Mouse (Mus musculus): ENCODE measurements around the gene Ascl5.
A peak's percentile ranks its signal among the peaks of the same experiment; 100 is the strongest.

The Ascl5 gene

GRCm38 (mm10) chr1:136050312-136051012, at the start of gene Ascl5:
Gene Ascl5, plus strand, starts transcription at chr1:136050804.
- DNase-seq (ENCODE audit: low read depth, low spot score) = peak; percentile 26

DNA sequence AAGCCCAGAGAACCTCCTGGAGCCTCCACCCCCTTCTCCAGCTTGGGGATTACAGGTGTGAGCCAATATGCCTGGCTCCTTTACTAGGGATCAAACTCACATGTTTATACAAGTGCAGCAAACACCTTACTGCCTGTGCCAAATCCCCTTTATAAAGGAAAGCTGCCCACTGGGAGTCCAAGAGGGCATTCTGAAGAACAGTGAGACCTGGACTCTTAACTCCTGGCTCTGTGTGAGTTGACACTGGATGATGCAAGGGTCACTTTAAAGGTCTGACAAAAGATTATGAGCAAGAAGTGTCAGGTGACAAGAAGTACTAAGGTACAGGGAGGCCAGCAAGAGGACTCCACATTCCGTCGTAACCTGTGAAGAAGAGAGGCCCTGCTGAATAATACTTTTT, 49.2 kb upstream of the Ascl5 start:
- no peak for DNase-seq (ENCODE audit: low read depth, low spot score)

DNA sequence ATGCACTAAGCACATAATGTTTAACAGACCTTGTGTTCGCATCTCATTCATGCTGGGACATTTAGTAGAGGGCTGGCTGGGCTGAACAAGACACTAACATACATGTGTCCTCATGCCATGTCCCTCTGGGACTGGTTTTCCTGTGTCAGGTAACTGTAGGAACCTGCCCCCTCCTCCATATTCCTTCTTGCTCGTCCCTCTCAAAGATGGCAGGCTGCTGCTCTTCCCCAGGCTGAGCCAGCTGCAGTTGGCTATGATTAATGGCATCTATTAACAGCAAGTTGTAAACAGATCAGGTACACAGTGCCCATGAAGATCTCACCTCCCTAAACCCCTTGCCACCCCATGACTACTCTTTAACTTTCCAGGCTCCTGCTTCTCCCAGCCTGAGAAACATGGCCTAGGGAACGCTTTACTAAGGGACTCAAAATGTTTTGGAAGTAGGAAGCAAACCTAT, 44.3 kb upstream of the Ascl5 start, which contains the start of gene Igfn1:
TSS of gene Igfn1 (minus strand) at position 51 of the 457 bp plus-strand sequence.
- DNase-seq (ENCODE audit: low read depth, low spot score) = no peak

GRCm38 (mm10) chr1:136007211-136008158, 43.1 kb upstream of the Ascl5 start, which contains the start of gene Tmem9:
Gene Tmem9, plus strand, starts transcription at chr1:136008150.
- DNase-seq (ENCODE audit: low read depth, low spot score) = peak; percentile 92

DNA sequence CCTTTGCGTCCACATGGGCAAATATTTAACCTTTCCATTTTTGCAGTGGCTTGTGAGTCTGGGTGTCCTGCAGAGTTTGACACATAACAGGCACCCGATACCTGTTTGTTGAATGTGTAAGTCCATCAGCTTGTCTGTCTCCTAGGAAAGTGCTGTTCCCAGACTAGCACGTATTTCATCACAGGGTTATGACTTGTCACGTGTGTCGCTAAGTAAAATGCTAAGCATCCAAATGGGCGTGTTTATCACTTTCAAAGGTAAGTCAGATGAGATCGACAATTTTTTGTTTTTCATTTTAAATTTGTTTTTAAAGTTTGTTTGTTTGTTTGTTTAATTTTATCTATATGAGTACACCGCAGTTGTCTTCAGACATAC, 42.5 kb upstream of the Ascl5 start:
- no peak for DNase-seq (ENCODE audit: low read depth, low spot score)

DNA sequence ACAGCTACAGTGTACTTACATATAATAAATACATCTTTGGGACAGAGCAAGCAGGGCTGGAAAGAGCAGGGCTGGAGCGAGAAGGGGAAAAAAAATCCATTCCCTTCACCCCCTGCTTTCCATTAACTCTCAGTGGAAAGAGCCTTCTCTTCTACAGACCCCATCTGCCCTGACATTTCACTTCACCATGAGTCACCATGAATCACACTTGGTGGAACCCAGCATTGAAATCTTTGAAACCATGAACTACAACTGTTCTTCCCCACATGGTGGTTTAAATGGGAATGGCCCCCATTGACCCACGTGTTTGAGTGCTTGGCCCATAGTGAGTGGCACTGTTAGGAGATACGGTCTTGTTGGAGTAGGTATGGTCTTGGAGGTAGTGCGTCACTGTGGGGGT, 40.4 kb upstream of the Ascl5 start:
- DNase-seq (ENCODE audit: low read depth, low spot score) = no peak

GRCm38 (mm10) chr1:136013513-136013912, 37.1 kb upstream of the Ascl5 start:
- no peak for DNase-seq (ENCODE audit: low read depth, low spot score)

DNA sequence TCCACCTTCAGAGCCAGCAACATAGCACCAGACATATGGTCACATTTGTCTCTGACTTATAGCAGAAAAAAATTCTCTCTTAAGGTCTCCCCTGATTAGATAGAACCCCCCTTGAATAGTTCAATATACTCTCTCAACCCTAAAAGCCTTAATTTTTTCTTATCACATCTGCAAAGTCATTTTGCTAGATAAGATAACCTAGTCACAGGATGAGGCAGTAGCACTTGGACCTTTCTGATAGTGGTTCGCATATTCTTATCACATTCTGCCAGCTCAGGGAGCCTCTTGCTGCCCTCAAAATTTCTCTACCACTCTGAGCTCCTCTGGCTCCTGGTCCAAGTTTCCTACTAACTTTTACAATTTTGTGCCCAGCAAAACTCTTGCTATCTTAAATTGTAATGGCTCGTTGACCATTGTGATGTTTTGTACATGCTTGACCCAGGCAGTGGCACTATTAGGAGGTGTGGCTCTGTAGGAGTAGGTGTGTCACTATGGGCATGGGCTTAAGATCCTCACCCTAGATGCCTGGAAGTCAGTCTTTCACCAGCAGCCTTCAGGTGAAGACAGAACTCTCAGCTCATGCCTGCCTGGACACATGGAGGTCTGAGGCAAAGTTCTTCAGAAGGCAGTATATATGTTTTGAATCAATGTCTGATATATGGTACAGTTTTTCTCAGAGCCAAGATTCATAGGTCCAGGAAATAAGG, 35.7 kb upstream of the Ascl5 start:
- DNase-seq (ENCODE audit: low read depth, low spot score) = no peak

DNA sequence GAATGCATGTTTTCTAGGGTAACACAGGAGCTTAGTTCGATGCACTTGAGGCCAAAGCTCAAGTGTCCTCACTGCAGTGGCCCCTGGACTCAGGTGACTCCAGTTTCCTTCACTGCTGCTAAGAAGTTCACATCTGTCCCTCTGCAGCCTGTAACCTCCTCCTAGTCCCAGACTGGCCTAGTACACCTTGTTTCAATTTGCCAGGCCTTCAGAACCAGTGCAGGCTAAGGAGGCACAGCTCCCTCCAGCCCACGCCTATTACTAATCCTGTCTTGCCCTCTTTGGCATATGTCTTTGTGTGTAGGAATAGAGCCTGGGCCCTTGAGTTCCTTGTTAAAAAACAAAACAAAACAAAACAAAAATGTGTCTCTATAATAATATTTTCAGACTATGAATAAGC, 33.3 kb upstream of the Ascl5 start:
- no peak for DNase-seq (ENCODE audit: low read depth, low spot score)

GRCm38 (mm10) chr1:136017907-136018313, 32.7 kb upstream of the Ascl5 start:
- peak; percentile 96 for DNase-seq (ENCODE audit: low read depth, low spot score)

DNA sequence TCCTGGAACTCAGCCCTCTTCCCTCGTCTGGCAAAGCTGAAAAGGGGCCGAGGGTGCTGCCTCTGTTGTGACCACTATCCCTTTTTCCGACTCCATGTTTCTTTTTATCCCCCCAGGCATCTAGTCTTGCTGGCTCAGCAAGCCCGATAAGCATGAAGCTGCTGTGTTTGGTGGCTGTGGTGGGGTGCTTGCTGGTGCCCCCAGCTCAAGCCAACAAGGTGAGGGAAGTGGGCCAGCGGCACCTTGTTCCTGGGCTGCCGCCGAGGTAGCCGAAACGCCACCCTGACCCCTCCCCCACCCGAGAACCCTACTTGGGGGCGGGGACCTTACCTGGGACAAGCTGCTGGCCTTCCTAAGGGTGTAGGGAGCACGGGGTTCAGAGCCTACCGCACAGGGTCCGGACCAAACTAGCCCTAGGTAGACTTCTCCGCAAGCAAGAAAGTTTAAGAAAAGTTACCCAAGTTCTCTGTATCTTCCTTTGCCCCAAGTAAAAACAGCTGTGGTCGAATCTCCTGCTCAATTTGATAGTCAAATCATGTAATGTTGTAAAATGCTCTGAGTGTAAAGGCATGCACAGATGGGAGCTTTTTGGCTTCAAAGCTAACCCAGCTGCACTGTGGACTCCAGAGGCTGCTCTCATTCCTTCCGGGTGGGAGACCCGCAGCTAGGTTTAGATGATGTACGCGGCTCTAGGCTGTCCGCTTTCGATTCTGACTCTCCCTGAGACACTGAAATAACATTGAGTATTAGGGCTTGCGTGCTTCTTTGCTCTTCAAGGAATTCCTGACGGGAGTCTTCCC, 32.0 kb upstream of the Ascl5 start:
- DNase-seq (ENCODE audit: low read depth, low spot score) = peak; percentile 59

DNA sequence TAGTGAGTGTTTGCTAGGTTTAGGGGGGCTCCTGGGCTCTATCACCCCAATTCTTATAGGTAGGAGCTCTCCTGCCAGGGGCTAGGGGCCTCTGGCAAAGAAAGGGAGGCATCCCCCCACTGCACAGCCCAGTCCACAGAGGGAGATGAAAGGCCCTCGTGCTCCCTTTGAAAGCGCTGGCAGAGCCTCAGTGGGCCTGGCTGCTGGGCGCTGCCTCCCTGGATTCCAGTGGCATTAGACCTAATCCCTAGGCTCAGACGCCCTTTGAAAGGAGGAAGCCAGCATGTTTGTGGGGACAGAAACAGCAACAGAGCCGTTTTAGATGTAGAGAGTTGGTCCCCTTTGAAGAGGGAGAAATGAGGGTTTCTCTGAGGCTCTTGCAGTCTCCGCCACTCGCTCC, 20.4 kb upstream of the Ascl5 start:
- DNase-seq (ENCODE audit: low read depth, low spot score) = no peak

GRCm38 (mm10) chr1:136031697-136032096, 18.9 kb upstream of the Ascl5 start:
- no peak for DNase-seq (ENCODE audit: low read depth, low spot score)

DNA sequence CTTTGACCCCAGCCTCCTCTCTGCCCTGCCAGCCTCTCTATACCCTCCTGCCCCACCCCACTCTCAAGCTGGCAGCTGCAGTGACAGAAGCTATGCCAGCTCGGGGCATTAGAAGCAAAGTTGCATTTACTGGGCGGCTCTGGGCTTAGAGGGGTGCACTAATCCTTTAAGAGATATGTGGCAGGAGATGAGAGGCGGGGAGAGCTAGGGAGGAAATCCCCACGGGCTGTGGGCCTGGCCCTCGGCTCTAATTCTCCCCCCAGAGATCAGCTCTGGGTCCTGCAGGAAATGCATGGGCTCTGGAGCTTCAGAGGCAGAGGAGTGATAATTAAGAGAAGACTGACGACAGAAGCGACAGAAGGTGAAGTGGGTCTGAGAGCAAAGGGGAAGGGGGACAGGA, 17.6 kb upstream of the Ascl5 start:
- DNase-seq (ENCODE audit: low read depth, low spot score) = no peak

GRCm38 (mm10) chr1:136038746-136039538, 11.7 kb upstream of the Ascl5 start:
- no peak for DNase-seq (ENCODE audit: low read depth, low spot score)

GRCm38 (mm10) chr1:136040452-136040851, 10.2 kb upstream of the Ascl5 start:
- no peak for DNase-seq (ENCODE audit: low read depth, low spot score)

DNA sequence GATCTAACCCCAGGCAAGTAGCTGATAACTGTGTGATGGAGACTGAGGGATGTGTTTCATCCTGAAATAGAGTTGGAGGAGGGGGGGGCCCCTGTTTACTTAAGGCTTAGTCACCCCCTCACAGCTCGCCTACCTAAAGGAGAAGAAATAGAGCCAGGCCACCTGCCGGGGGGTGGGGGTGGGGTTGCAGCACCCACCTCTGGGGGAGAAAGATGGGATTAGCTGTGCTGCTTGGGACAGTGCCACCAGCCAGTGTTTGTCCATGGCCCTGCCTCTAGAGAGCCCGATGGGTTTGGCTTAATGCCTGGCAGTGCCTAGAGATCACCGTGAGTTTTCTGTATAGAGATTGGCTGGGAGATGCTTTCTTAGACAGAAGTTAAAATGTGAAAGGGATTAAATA, 9.7 kb upstream of the Ascl5 start:
- no peak for DNase-seq (ENCODE audit: low read depth, low spot score)

- DNase-seq (ENCODE audit: low read depth, low spot score) = peak; percentile 61
These were observed 4.8 kb upstream of the Ascl5 start for GRCm38 (mm10) chr1:136045774-136046173.

DNA sequence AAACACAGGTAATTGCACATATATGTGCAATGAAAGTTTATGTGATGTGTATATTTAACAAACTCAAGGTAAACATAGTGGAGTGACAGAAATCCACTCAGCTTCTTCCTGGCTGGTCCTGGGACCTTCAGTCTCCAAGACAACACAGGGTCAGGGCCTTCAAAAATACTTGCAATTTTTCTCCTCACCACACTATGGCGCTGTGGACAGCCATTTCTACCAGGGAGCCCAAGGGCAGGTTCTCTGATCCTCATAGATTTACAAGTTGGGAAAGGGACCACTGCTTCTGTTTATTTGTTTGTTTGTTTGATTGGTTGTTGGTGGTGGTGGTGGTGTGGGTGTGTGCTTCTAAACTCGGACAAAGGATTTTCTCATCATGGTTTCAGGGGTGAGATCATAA, 3.2 kb upstream of the Ascl5 start:
- DNase-seq (ENCODE audit: low read depth, low spot score) = peak; percentile 53

GRCm38 (mm10) chr1:136047894-136048293, 2.7 kb upstream of the Ascl5 start:
- DNase-seq (ENCODE audit: low read depth, low spot score) = no peak
